Mouse (Mus musculus) lung, postnatal 10 days (tissue): Measurements from ENCODE around the gene Pigo.

ENCODE experiments used
- DNase-seq: peaks from one replicate; pipeline ENCODE4 v3.0.0; 2021

Gene Pigo

GRCm38 (mm10) chr4:43036356-43036755 lies 10.7 kb upstream of the Pigo start:
- no peak for DNase-seq

DNA sequence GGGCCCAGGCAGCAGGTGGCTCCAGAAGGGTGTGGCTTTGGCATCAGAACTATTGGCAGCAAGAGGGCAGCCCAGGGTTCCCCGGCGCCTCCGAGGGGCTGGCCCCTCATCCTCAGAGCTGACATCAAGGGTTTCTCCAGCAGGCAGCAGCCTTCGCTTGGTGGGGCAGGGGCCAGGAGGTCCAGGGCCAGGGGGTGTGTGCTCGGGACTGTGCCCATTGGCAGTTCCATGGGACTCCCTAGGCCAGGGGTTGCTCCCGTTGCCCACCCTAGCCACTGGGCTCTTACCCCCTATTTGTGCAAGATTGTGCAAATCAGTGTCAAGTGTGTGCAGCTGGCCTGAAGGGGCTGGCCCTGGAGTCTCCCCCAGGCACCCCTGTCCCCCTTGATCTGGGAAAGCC lies 10.2 kb upstream of the Pigo start:
- no peak for DNase-seq

DNA sequence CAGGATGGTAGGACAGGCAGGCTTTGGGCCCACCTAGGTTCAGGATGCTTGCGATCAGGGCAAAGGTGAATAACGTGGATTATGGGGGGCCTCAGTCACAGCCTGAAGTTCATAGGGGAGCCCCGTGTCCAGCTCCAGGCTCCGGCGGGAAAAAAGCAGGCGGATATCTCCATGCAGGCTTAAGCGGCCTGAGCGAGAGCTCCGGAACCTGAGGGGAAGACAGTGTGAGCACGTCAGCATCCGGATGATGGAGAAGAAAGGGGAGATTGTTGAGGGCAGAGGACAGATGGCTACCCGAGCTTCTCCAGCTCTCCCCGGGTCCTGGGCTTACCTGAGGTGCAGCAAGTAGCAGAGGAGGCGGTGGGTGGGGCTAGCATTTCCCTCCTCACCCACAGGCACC lies 7.9 kb upstream of the Pigo start:
- DNase-seq = no peak

GRCm38 (mm10) chr4:43032501-43032900 lies 6.9 kb upstream of the Pigo start:
- no peak for DNase-seq

DNA sequence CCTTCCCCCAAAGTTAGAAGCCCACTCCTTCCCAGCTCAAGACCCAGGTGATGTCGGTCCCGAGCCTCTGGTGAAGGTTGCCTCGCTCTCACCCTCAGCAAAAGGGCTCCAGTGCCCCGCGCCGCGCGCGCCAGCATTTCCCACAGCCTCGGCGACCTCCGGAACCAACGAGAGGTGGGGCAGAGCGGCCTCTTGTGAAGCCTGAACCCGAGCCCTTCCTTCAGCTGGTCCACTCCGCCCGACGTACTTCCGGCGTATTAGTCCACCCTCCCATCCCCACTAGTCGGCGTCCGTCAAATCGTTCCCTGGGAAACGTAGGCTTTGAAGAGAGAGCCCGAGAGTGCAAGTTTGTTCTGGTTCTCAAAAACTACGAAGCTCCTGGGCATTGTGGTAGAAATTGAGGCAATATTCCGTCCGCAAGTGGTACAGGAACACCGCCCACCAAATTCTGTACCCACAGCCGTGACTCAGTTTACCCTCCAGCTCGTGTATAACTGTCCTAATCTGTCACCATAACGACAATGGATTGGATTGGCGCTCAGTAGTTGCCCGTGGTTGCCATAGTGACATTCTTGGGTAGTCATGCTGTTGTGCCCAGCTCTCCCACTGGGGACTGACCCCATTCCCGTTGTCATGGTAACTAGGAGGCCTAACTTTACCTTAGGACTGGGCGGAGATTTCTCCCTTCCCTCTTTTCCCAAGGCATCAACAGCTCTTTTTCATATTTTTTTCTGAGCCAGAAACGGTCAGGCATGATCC lies 5.8 kb upstream of the Pigo start, which contains the start of gene Stoml2:
Gene Stoml2 (minus strand): TSS at position 474 of the 759 bp plus-strand sequence.
- DNase-seq = peak; percentile 96

GRCm38 (mm10) chr4:43030780-43031230 lies 5.2 kb upstream of the Pigo start:
- DNase-seq = no peak

GRCm38 (mm10) chr4:43030352-43030751 lies 4.7 kb upstream of the Pigo start:
- DNase-seq = no peak

GRCm38 (mm10) chr4:43029749-43030148 lies 4.1 kb upstream of the Pigo start:
- no peak for DNase-seq

DNA sequence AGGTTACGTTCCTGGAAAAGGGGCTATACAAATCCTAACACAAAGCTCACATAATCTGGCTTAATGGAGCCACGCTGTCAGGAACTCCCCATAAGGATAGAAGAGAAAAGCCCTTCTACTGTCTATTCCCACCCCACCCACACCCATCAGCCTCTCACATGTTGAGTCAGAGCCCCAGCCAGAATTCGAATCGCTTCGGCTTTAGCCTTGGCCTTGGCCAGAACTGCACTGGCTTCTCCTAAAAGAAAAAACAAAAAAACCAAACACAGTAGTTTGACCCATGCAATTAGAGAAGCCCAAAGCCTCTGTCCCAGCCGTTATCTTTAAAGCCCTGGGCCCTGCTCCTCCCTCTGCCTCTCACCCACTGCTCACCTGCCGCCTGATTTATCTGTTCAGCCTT lies 3.5 kb upstream of the Pigo start:
- DNase-seq = no peak

DNA sequence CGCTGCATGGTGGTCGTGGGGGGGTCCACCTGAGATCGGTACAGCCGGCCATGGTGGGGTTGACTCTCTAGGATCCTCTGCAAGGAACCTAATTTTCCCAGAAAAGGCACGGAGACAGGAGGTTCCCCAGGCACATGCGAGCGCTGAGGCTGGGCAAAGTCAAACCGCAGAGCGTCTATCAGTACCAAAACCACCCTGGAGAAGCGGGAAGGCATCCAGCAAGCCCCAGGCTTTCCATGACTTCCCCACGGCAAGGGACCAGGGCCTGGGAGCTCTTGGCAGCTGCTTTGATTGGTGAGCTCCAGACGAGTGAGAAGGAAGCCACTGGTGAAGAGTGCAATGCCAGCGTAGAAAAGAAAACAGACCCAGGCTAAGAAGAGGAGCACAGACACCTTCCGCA lies 946 bp downstream of the Pigo start:
- no peak for DNase-seq

- DNase-seq = no peak
These were observed 4.3 kb downstream of the Pigo start for GRCm38 (mm10) chr4:43021341-43021740.

- DNase-seq = no peak
These were observed 4.7 kb downstream of the Pigo start for GRCm38 (mm10) chr4:43020876-43021275.

GRCm38 (mm10) chr4:43019641-43020465 lies 5.8 kb downstream of the Pigo start:
- no peak for DNase-seq

GRCm38 (mm10) chr4:43019176-43019575 lies 6.4 kb downstream of the Pigo start:
- no peak for DNase-seq

GRCm38 (mm10) chr4:43018156-43018555 lies 7.5 kb downstream of the Pigo start:
- no peak for DNase-seq

DNA sequence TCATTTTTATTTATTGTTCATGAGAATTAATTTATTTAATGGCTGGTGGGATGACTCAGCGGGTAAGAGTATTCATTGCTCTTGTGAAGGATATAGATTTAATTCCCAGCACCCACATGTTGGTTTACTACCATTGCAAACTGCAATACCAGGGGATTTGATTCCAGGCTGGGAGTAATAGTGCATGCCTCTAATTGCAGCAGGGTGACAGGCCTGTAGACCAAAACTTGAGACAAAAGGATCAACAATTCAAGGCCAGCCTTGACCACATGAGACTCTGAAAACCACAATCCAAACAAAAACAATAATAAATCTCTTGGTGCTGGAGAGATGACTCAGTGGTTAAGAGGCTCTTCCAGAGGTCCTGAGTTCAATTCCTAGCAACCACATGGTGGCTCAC lies 13.5 kb downstream of the Pigo start:
- no peak for DNase-seq

- peak; percentile 86 for DNase-seq
These were observed 15.2 kb downstream of the Pigo start, which contains the start of gene Fancg for GRCm38 (mm10) chr4:43010161-43011038. TSS of gene Fancg (minus strand) at chr4:43010506.

DNA sequence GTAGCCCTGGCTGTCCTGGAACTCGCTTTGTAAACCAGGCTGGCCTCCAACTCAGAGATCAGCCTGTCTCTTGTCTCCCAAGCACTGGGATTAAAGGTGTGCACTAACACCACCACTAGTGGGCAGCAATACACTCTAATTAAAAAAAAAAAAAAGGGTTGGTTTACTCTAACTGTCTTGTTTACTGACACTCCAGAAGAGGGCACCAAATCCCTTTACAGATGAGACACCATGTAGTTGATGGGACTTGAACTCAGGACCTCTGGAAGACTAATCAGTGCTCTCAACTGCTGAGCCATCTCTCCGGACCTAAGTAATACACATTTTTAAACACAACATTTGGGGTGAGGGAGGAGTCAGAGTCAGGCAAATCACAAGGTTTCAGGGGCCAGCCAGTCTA lies 19.9 kb downstream of the Pigo start:
- peak; percentile 65 for DNase-seq

DNA sequence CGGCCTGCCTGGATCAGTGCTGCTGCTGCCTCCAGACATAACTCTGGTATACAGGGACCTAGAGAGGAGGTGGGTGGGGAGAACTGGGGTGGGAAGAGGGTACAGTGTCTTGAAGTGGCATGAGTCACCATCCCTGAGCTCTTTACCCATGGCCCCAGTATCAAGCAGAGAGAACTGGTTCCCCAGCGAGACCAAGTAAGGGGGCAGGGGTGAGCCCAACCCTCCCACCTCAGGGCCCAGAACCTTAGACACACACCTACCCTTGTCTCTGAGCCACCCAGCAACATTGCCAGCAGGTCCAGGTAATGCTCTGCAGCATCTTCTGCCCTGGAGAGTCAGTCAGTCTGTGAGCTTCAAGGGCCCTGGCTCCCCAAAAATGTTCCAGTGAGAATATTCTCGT lies 20.7 kb downstream of the Pigo start:
- no peak for DNase-seq

- no peak for DNase-seq
These were observed 22.7 kb downstream of the Pigo start for GRCm38 (mm10) chr4:43002756-43003439.

GRCm38 (mm10) chr4:43001272-43001671 lies 24.3 kb downstream of the Pigo start:
- no peak for DNase-seq
